Comparison of ENCODE assay signal across 33 mouse cellular contexts in genomic region chr19:14968283-14968682, GRCm38 (mm10).
"Had no signal": no experiment of that assay in that cellular context is flagged by ENCODE, and none has a peak within 500 bp of the region (broad histone marks: within the 10 kb centered on the region; RNA-seq: fewer than 3 reads in every experiment).

No protein-coding gene starts in this region.

- H3K27me3 ChIP-seq: heart, embryonic 12.5 days; heart, embryonic 15.5 days; hindbrain, embryonic 12.5 days; hindbrain, embryonic 13.5 days; hindbrain, embryonic 15.5 days; intestine, embryonic 15.5 days; kidney, embryonic 15.5 days had no signal

- H3K9ac ChIP-seq: heart, embryonic 12.5 days; heart, embryonic 13.5 days; heart, embryonic 15.5 days; hindbrain, embryonic 12.5 days; hindbrain, embryonic 13.5 days; hindbrain, embryonic 14.5 days; hindbrain, embryonic 15.5 days; intestine, embryonic 15.5 days; kidney, embryonic 15.5 days had no signal

- H3K27ac ChIP-seq: heart, embryonic 10.5 days; heart, embryonic 13.5 days; heart, embryonic 15.5 days; hindbrain, embryonic 10.5 days; hindbrain, embryonic 12.5 days; hindbrain, embryonic 13.5 days; hindbrain, embryonic 14.5 days; hindbrain, embryonic 15.5 days; hindbrain, postnatal 0 days; intestine, embryonic 15.5 days; kidney, embryonic 15.5 days; layer of hippocampus, adult 2 months had no signal

- H3K9me3 ChIP-seq: heart, embryonic 10.5 days; heart, embryonic 12.5 days; heart, embryonic 13.5 days; heart, embryonic 15.5 days; hindbrain, embryonic 10.5 days; hindbrain, embryonic 12.5 days; hindbrain, embryonic 13.5 days; hindbrain, embryonic 15.5 days; intestine, embryonic 15.5 days; kidney, embryonic 15.5 days had no signal

- H3K4me1 ChIP-seq: heart, embryonic 10.5 days; heart, embryonic 12.5 days; heart, embryonic 13.5 days; heart, embryonic 15.5 days; hindbrain, embryonic 10.5 days; hindbrain, embryonic 12.5 days; hindbrain, embryonic 13.5 days; hindbrain, embryonic 15.5 days; intestine, embryonic 15.5 days; kidney, embryonic 15.5 days had no signal

- ATAC-seq: hindbrain, embryonic 16.5 days; hindbrain, postnatal 0 days; inflammation-experienced regulatory T-cells, adult 6 months; intestine, embryonic 15.5 days; intestine, embryonic 16.5 days; intestine, postnatal 0 days had no signal

- H3K4me2 ChIP-seq: heart, embryonic 11.5 days; heart, embryonic 12.5 days; heart, embryonic 13.5 days; heart, embryonic 15.5 days; hindbrain, embryonic 12.5 days; hindbrain, embryonic 13.5 days; hindbrain, embryonic 14.5 days; hindbrain, embryonic 15.5 days; intestine, embryonic 15.5 days; kidney, embryonic 15.5 days had no signal

- H3K36me3 ChIP-seq: heart, embryonic 10.5 days; heart, embryonic 12.5 days; heart, embryonic 13.5 days; heart, embryonic 15.5 days; hindbrain, embryonic 10.5 days; hindbrain, embryonic 12.5 days; hindbrain, embryonic 13.5 days; hindbrain, embryonic 15.5 days; intestine, embryonic 15.5 days; kidney, embryonic 15.5 days had no signal

- DNase-seq: heart, postnatal 10 days; heart, postnatal 14 days; heart, postnatal 36 days; heart, postnatal 4 days; kidney, adult 11 months; kidney, adult 18-20 months; kidney, adult 2 months; kidney, adult 8-10 months; kidney, adult 9 months; kidney, postnatal 10 days; kidney, postnatal 14 days; kidney, postnatal 25 days; kidney, postnatal 4 days; layer of hippocampus, adult 9-11 months; layer of hippocampus, postnatal 36 days had no signal

- H3K4me3 ChIP-seq: heart, embryonic 10.5 days; heart, embryonic 12.5 days; heart, embryonic 13.5 days; heart, embryonic 15.5 days; hindbrain, embryonic 10.5 days; hindbrain, embryonic 12.5 days; hindbrain, embryonic 13.5 days; hindbrain, embryonic 15.5 days; intestine, embryonic 15.5 days; kidney, embryonic 15.5 days; layer of hippocampus, adult 2 months had no signal
